Mouse (Mus musculus) midbrain, embryonic 10.5 days (tissue): ENCODE data around the gene Gm6034. TPM values are rescaled to one million over a fixed set of nuclear protein-coding genes. Genes with fewer than 3 reads are reported as not detected.
"Not testable (repeated sequence)": the region's sequence is repeated elsewhere in the genome, so short reads cannot be mapped to it uniquely, and the experiment has no call there.

Experiments
- DNase-seq: peaks from one replicate; pipeline ENCODE4 v3.0.0-alpha.2; 2017; ENCODE audit warnings: low spot score
- H3K27ac ChIP-seq: fragments of 300-500 bp; sonication (generic); replicated peaks from 2 replicates; pipeline ENCODE4 v1.5.1; 2016; ENCODE audit warnings: mild to moderate bottlenecking
- H3K27me3 ChIP-seq: fragments of 300-500 bp; sonication (generic); 2 replicates; pipeline ENCODE4 v1.6.1; 2016; ENCODE audit warnings: low read depth, mild to moderate bottlenecking; ENCODE audit not compliant: poor library complexity, severe bottlenecking
- H3K36me3 ChIP-seq: fragments of 300-500 bp; sonication (generic); 2 replicates; pipeline ENCODE4 v1.6.1; 2016; ENCODE audit warnings: mild to moderate bottlenecking, moderate library complexity
- H3K4me1 ChIP-seq: fragments of 300-500 bp; sonication (generic); 2 replicates; pipeline ENCODE4 v1.6.1; 2016
- H3K4me3 ChIP-seq: fragments of 300-500 bp; sonication (generic); 2 replicates; pipeline ENCODE4 v1.5.1; 2016; ENCODE audit warnings: mild to moderate bottlenecking, moderate library complexity
- H3K9me3 ChIP-seq: fragments of 300-500 bp; sonication (generic); replicated peaks from 2 replicates; pipeline ENCODE4 v1.6.1; 2016; ENCODE audit warnings: mild to moderate bottlenecking
- WGBS: fragments of 180-500 bp; shearing (Covaris S2); methylation state at CpG from one replicate; pipeline ENCODE4 v1.1.7; 2016; 5-methylcytosine and 5-hydroxymethylcytosine counted together
- polyA plus RNA-seq: library from polyadenylated mRNA; unstranded; fragments of >200 nt; fragmentation: Nextera tagmentation; extraction: Ambion mirVana; gene quantifications from 2 replicates; pipeline ENCODE4 v1.2.1, GENCODE M21; 2016

The Gm6034 gene
- polyA plus RNA-seq, 1 experiment from 2014 or later, result not detected

DNA sequence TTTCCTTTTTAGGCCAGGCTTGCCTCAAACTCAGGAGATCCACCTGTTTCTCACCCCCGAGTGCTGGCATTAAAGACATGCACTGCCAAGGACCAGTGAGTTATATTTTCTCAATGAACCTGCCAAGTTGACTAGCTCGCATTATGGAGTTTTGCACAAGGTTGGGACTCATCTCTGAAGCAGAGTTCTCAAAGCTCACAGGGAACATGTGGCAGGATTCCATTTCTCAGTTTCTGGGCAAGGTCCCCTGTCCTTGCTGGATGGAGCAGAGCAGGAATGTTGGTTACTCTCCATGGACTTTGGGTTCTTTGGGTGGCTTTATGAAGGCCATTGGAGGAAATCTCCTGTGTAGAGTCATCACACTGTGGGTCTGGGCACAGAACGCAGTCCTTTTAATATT, 525 bp downstream of the Gm6034 start:
- H3K27me3 ChIP-seq, result peaks cover 26% of the 10 kb centered on the region
- no peaks in the 10 kb centered on the region for H3K9me3 ChIP-seq
- H3K27ac ChIP-seq, result no peak overlapping the region
- H3K4me1 ChIP-seq, result peaks cover 10% of the 10 kb centered on the region
- no peak for DNase-seq
- H3K4me3 ChIP-seq, result peak overlapping the region; percentile 53
- no peaks in the 10 kb centered on the region for H3K36me3 ChIP-seq
- 91% methylated on average over 3 of the region's 3 CpGs for WGBS

DNA sequence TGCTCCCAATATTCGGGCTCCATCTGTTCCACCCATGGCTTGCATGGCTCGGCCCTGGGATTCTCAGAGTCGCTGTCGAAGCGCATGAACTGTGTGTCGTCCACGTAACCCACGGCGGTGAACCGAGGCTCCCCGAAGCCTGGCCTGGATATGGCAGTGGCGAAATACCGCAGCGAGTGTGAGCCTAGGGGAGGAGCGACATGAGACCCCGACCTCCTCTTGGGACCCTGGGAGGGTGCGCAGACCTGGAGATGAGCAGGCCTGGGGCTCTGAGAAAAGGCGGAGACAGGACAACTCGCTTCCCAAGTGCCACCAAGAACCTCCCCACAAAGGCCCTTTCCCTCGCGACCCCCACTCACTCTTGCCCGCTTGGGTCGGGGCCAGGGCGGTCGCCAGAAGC, 15.2 kb downstream of the Gm6034 start:
- not testable (repeated sequence) for H3K27ac ChIP-seq, DNase-seq, H3K9me3 ChIP-seq, H3K36me3 ChIP-seq, H3K4me3 ChIP-seq, H3K27me3 ChIP-seq, H3K4me1 ChIP-seq
- WGBS, result 89% methylated on average over 25 of the region's 25 CpGs

DNA sequence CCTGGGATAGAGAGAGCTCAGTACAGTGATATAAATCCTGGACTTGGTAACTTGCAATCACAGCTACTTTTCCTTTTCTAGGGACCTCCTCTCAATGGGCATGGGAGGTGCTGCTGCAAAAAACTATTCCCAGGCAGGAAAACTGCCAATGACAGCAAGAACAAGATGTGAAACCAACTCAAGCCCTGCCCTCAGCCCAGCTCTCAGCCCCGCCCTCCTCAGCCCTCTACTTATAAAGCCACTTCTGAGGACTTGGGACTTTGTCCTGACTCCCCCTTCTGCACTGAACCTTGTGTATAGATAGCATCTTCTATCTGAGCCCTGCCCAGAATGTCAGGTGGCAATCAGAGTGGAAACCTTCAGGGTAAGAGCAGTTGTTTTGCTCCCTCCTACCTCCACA, 15.6 kb downstream of the Gm6034 start, which contains the start of gene Gm11127:
Gene Gm11127 (minus strand): TSS at position 10 of the 400 bp plus-strand sequence.
- H3K27ac ChIP-seq, H3K4me3 ChIP-seq, DNase-seq, H3K9me3 ChIP-seq, H3K27me3 ChIP-seq, H3K4me1 ChIP-seq, H3K36me3 ChIP-seq: not testable (repeated sequence)
- 60% methylated on average over 1 of the region's 1 CpGs for WGBS

DNA sequence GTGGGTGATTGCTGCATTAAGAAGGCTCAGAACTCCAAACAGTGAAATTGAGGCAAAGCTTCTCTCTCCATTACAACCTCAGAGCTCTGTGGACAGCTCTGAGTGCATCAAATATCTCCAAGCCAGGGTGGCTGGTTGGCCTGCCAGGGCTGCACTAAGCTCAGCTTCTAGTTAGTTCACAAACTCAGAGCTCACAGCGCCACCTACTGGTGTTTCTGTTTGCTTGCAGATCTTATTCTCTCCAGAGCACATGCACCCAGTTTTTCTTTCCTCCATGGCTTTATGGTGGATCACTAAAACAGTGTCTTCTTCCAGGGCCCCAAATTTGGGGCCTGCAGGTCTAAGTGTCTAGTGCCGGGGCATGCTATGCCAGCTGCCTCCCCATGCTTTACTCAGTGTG, 18.1 kb downstream of the Gm6034 start:
- no peaks in the 10 kb centered on the region for H3K27me3 ChIP-seq
- peak; percentile 76 for DNase-seq
- 32% methylated on average over 2 of the region's 2 CpGs for WGBS
- H3K27ac ChIP-seq, result no peak overlapping the region
- no peaks in the 10 kb centered on the region for H3K9me3 ChIP-seq
- H3K4me1 ChIP-seq, result no peaks in the 10 kb centered on the region
- H3K36me3 ChIP-seq, result no peaks in the 10 kb centered on the region
- H3K4me3 ChIP-seq, result no peak overlapping the region

DNA sequence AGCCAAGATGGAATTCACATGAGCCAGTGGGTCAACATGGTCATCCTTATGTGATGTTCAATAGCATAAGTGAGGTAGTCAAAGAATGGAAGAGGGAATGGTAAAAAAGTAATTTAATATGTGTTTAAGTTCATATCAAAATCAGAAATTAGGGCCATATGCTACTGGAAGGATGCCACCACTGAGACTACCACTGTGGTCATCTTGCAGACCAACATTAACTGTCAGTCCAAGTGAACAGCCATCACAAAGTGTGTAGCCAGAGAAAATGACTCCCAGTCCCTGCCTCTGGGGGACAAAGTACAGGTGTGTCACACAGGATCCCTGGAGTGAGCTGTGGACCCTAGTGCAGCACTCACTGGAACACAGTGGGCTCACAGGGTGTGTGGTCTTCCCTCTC, 39.1 kb downstream of the Gm6034 start:
- Histone ChIP-seq H3K27me3 (peaks cover 41% of the 10 kb centered on the region), H3K4me1 (peaks cover 18% of the 10 kb centered on the region)
- H3K27ac ChIP-seq, H3K9me3 ChIP-seq, H3K36me3 ChIP-seq, H3K4me3 ChIP-seq, DNase-seq: not testable (repeated sequence)

DNA sequence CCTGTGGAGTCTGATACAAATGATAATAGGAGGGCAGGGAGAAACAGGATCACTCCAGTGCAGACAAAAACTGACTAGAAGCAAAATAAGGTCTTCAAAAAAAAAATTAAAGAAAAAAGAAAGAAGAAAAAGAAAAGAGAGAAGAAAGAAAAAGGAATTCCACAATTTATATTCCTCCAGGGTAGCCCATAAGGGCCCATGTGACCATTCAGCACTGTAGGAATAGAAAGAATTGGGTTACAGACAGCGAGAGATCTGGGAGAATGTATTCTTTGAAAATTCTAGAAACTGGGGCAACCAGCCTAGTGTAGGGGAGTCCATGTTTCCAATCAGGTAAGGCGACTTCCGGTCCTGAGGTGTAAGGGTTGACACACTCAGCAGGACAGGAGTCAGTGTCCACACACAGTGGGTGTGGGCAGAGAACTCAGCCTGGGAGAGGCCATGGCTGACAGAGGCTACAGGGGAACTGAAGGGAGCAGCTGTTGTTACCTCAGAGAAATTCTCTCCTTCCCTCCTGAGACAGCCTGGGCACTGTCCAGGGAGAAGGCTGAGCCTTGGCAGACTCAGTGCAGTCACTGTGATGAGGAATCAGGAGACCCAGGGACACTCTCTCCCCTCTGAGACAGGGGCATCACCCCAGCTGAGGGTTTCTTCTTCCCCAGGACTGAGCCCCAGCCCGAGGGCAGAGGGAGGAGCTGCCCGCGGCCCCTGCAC, 39.9 kb downstream of the Gm6034 start:
- peaks cover 18% of the 10 kb centered on the region for H3K4me1 ChIP-seq
- not testable (repeated sequence) for H3K9me3 ChIP-seq, H3K27ac ChIP-seq, H3K36me3 ChIP-seq
- H3K27me3 ChIP-seq, result peaks cover 41% of the 10 kb centered on the region
- WGBS, result 30% methylated on average over 6 of the region's 6 CpGs
- peak overlapping the region; percentile 74 for H3K4me3 ChIP-seq
- peak; percentile 13 for DNase-seq

DNA sequence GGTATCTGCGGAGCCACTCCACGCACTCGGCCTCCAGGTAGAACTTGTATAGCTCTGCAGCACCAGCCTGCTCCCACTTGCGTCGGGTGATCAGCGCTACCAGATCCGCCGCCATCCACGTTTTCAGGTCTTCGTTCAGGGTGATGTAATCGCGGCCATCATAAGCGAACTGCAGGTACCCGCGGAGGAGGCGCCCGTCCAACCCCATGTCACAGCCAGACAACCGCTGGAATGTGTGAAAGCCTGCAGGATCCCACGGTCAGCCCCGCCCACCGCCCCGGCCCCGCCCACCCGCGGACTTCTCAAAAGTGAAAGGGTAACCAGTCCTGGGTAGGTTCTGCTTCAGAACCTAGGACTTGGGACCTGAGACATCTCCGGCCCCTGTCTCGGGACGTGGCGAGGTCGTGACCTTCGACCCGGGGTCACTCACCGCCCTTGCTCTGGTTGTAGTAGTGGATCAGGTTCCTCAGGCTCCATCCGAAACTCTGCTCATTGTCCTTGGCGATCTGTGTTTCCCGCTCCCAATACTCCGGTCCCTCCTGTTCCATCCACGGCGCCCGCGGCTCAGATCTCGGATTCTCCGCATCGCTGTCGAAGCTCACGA, 40.6 kb downstream of the Gm6034 start:
- Histone ChIP-seq H3K36me3 (no peaks in the 10 kb centered on the region), H3K4me3 (peak overlapping the region; percentile 74), H3K27ac (peak overlapping the region; percentile 87), H3K4me1 (peaks cover 18% of the 10 kb centered on the region), H3K9me3 (no peaks in the 10 kb centered on the region), H3K27me3 (peaks cover 41% of the 10 kb centered on the region)
- peak; percentile 77 for DNase-seq
- under 1% methylated on average over 46 of the region's 46 CpGs for WGBS

DNA sequence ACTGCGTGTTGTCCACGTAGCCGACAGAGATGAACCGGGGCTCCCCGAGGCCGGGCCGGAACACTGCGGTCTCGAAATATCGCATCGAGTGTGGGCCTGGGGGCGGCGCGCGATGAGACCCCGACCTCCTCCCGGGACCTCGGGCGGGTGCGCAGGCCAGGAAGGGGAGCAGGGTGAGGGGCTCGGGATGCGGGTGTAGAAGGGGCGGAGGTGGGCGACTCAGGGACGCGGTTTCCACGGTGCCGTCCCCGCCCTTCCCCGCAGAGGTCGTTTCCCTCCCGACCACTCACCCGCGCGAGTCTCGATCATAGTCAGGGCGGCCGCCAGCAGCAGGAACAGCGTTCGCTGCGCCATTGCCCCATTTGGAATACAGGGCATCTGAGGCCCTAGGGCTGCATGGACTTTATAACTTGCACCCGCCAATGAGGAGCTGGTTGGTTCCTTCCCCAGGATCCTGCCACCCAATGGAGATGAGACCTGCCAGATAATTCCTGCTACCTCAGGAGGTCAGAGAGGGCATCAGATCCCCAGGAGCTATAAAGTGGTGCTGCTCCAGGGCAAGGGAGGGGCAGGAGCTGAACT, 41.2 kb downstream of the Gm6034 start:
- H3K27ac ChIP-seq, result peak overlapping the region; percentile 87
- H3K9me3 ChIP-seq, result no peaks in the 10 kb centered on the region
- peak overlapping the region; percentile 74 for H3K4me3 ChIP-seq
- WGBS, result under 1% methylated on average over 42 of the region's 42 CpGs
- peaks cover 41% of the 10 kb centered on the region for H3K27me3 ChIP-seq
- DNase-seq, result no peak
- H3K36me3 ChIP-seq, result no peaks in the 10 kb centered on the region
- H3K4me1 ChIP-seq, result peaks cover 18% of the 10 kb centered on the region

DNA sequence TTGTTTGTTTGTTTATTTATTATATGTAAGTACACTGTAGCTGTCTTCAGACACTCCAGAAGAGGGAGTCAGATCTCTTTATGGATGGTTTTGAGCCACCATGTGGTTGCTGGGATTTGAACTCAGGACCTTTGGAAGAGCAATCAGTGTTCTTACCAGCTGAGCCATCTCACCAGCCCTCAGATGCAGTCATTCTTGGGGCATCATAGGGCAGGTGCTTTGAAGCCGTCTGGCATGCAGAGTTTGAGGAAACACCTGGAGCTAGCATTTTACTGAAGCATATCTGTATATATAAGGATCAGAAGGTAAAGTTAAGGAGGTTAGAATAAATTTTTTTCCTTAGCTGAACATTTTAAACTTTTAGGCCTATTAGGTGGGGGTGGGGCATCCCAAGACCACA, 43.2 kb downstream of the Gm6034 start:
- H3K9me3 ChIP-seq, H3K27ac ChIP-seq, H3K36me3 ChIP-seq, H3K4me3 ChIP-seq: not testable (repeated sequence)
- peaks cover 18% of the 10 kb centered on the region for H3K4me1 ChIP-seq
- 70% methylated on average over 1 of the region's 1 CpGs for WGBS
- H3K27me3 ChIP-seq, result peaks cover 41% of the 10 kb centered on the region
- DNase-seq, result peak; percentile 4

DNA sequence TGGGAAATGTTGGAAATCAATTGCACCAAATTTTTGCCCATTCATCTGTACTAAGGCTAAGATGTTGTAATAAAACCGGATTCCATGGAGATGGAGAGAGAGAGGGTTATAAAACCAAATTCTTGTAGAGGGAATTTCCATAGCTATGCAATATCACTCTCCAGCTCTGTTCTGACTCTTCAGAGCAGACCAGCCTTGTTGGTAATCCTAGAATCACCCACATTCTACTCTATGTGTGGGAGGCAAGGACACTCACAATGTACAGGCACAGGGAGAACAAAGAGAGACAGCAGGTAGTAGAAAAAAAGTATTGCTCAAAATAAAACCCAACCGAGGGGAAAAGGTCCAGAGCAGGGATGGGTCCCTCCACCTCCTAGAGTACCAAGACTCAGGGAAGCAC, 49.2 kb downstream of the Gm6034 start:
- not testable (repeated sequence) for H3K36me3 ChIP-seq, H3K4me3 ChIP-seq, H3K4me1 ChIP-seq, H3K27ac ChIP-seq, H3K27me3 ChIP-seq, H3K9me3 ChIP-seq, DNase-seq
- no CpG with 5 or more reads among the region's 2 CpGs for WGBS

DNA sequence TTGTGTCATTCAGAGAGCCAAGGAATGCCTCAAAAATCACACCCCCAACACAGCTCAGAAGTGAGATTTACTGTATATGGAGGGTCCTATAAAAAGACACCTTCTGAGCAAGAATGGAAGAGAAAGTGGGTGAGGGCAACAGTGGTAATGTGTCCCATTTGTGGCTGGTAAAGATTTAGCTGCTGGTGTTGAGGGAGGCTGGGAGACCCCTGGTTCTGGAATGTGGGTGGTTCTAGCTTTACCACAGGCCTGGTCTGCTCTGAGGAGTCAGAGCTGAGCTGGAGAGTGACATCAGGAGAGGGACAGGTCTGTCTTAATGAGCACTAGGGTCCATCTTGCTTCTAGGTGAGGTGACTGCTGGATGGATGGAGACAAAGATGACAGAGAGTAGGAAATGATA, 49.8 kb downstream of the Gm6034 start:
- H3K9me3 ChIP-seq, H3K4me3 ChIP-seq, H3K27ac ChIP-seq, H3K36me3 ChIP-seq, H3K4me1 ChIP-seq, H3K27me3 ChIP-seq, DNase-seq: not testable (repeated sequence)

DNA sequence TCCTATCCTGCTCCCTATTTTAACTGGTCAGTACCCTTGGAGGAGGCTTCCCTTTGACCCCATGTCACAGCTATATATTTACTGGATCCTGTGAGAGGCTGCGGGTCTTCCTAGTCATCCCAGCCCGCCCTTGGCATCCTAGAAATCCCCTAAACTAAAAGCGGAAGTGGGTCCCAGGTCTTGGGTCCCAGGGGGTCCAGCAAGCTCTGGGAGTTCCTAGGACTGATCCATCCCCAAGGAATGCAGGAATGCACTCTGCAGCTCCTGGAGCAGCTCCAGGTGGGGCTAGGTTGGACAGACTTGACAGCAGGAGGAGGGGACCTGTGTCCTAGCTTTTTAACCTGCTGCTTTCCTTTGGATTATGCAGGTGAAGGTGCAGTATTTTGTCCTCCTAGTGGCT, 51.2 kb downstream of the Gm6034 start:
- 25% methylated on average over 3 of the region's 3 CpGs for WGBS

DNA sequence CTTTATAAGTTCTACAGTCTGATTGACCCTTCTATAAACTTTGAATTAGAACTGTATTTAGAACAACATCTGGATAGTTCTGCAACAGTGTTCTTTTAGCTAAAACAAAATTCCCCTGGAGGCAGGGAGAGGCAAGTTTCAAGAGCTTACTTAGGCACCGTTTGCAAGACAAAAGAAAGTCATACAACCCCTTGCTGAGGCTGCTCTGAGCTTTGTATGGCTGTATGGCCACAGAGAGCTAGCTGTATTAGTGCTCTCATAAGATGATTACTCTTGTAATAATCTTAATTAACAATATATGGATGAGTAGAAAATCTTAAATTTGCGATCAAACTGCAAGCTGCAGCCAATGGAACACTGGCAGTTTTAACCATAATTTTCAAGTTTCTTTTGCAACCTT, 56.8 kb downstream of the Gm6034 start:
- not testable (repeated sequence) for H3K27me3 ChIP-seq, H3K27ac ChIP-seq, H3K9me3 ChIP-seq, H3K4me3 ChIP-seq, H3K36me3 ChIP-seq, H3K4me1 ChIP-seq
- peak; percentile 2 for DNase-seq
- WGBS, result 48% methylated on average over 2 of the region's 2 CpGs

More for the DNA sequence above, 51.2 kb downstream of the Gm6034 start:
- H3K27ac ChIP-seq, result no peak overlapping the region
- no peaks in the 10 kb centered on the region for H3K9me3 ChIP-seq
- no peak overlapping the region for H3K4me3 ChIP-seq
- H3K36me3 ChIP-seq, result no peaks in the 10 kb centered on the region
- 0 out of 2 replicates have a peak, but pooled peaks cover 3% of the 10 kb centered on the region for H3K4me1 ChIP-seq
- DNase-seq, result no peak
- H3K27me3 ChIP-seq, result no peaks in the 10 kb centered on the region
